Mouse (Mus musculus): ENCODE results near the gene Mgarp. TPM values are rescaled to one million over a fixed set of nuclear protein-coding genes. Genes with fewer than 3 reads are reported as not detected.

Gene Mgarp
- polyA plus RNA-seq, 1 experiment, result 1.7 TPM

GRCm38 (mm10) chr3:51343260-51343659 is 53.3 kb downstream of the Mgarp start:
- no peak for DNase-seq (ENCODE audit: low read depth)
- TF ChIP-seq CTCF (IDR thresholded peaks at IDR 0.05; ENCODE audit: borderline replicate concordance, extremely low read depth, insufficient read depth, insufficient read length) (no peak), POLR2A (IDR thresholded peaks at IDR 0.05; ENCODE audit: borderline replicate concordance, extremely low read depth, insufficient read depth, insufficient read length, poor library complexity, severe bottlenecking) (no peak)

GRCm38 (mm10) chr3:51342152-51342551 is 54.4 kb downstream of the Mgarp start:
- no peak for DNase-seq (ENCODE audit: low read depth)
- TF ChIP-seq POLR2A (IDR thresholded peaks at IDR 0.05; ENCODE audit: borderline replicate concordance, extremely low read depth, insufficient read depth, insufficient read length, poor library complexity, severe bottlenecking) (no peak), CTCF (IDR thresholded peaks at IDR 0.05; ENCODE audit: borderline replicate concordance, extremely low read depth, insufficient read depth, insufficient read length) (no peak)

- peak; percentile 92 for DNase-seq (ENCODE audit: low read depth)
- no peak for TF ChIP-seq CTCF (IDR thresholded peaks at IDR 0.05; ENCODE audit: borderline replicate concordance, extremely low read depth, insufficient read depth, insufficient read length)
- peak; percentile 59; the same call in 1 of the 2 replicates for TF ChIP-seq POLR2A (IDR thresholded peaks at IDR 0.05; ENCODE audit: borderline replicate concordance, extremely low read depth, insufficient read depth, insufficient read length, poor library complexity, severe bottlenecking)
These were observed 55.1 kb downstream of the Mgarp start for GRCm38 (mm10) chr3:51341268-51342081.

- peak; percentile 95 for DNase-seq (ENCODE audit: low read depth)
- TF ChIP-seq POLR2A (IDR thresholded peaks at IDR 0.05; ENCODE audit: borderline replicate concordance, extremely low read depth, insufficient read depth, insufficient read length, poor library complexity, severe bottlenecking) (peak; percentile 88), CTCF (IDR thresholded peaks at IDR 0.05; ENCODE audit: borderline replicate concordance, extremely low read depth, insufficient read depth, insufficient read length) (no peak)
These were observed 55.8 kb downstream of the Mgarp start, which contains the start of gene Elf2 for GRCm38 (mm10) chr3:51340552-51341267. TSS of gene Elf2 (minus strand) at chr3:51340663.

GRCm38 (mm10) chr3:51339734-51340551 is 56.6 kb downstream of the Mgarp start:
- TF ChIP-seq CTCF (IDR thresholded peaks at IDR 0.05; ENCODE audit: borderline replicate concordance, extremely low read depth, insufficient read depth, insufficient read length) (no peak), POLR2A (IDR thresholded peaks at IDR 0.05; ENCODE audit: borderline replicate concordance, extremely low read depth, insufficient read depth, insufficient read length, poor library complexity, severe bottlenecking) (no peak)
- DNase-seq (ENCODE audit: low read depth), result peak; percentile 41

GRCm38 (mm10) chr3:51339378-51339733 is 57.2 kb downstream of the Mgarp start:
- TF ChIP-seq CTCF (IDR thresholded peaks at IDR 0.05; ENCODE audit: borderline replicate concordance, extremely low read depth, insufficient read depth, insufficient read length), result no peak
- peak; percentile 29 for DNase-seq (ENCODE audit: low read depth)

Other genes with a start within 250 kb of the Mgarp start
- 28.2 and 33.0 TPM in 2 replicates for gene Noct, start 172.3 kb downstream of the Mgarp start, polyA plus RNA-seq (2012; rRNA removed)
- gene Elf2, start 56.1 kb downstream of the Mgarp start, polyA plus RNA-seq (2012; rRNA removed), result 60.0 and 62.9 TPM in 2 replicates
- gene Ndufc1, start 12.2 kb upstream of the Mgarp start, polyA plus RNA-seq (2012; rRNA removed), result 349 and 402 TPM in 2 replicates
- 25.0 and 31.7 TPM in 2 replicates for gene Naa15, start 18.4 kb upstream of the Mgarp start, polyA plus RNA-seq (2012; rRNA removed)
- gene Rab33b, start 87.2 kb upstream of the Mgarp start, polyA plus RNA-seq (2012; rRNA removed), result 14.7 and 17.5 TPM in 2 replicates
- 15.3 and 15.7 TPM in 2 replicates for gene Setd7, start 164.1 kb upstream of the Mgarp start, polyA plus RNA-seq (2012; rRNA removed)

Data from brain, embryonic 14.5 days (tissue).